Mouse (Mus musculus) bone marrow, adult 2 months (tissue): ENCODE results near the gene Add3. TPM values are rescaled to one million over a fixed set of nuclear protein-coding genes. Genes with fewer than 3 reads are reported as not detected.

Experiments
- H3K27ac ChIP-seq: fragments of 200-500 bp; 2 replicates; pipeline ENCODE4 v1.5.1; 2012; ENCODE audit warnings: low read depth, mild to moderate bottlenecking, control low read depth, inconsistent platforms, low read length; ENCODE audit not compliant: control insufficient read depth, poor library complexity, insufficient read depth
- H3K4me1 ChIP-seq: fragments of 200-500 bp; 2 replicates; pipeline ENCODE4 v1.6.1; 2011; ENCODE audit warnings: low read length; ENCODE audit not compliant: control insufficient read depth, insufficient read depth
- H3K4me3 ChIP-seq: fragments of 200-500 bp; replicated peaks from 2 replicates; pipeline ENCODE3; 2011; ENCODE audit warnings: mild to moderate bottlenecking, low read depth, low read length, control low read depth; ENCODE audit not compliant: control insufficient read depth
- CTCF ChIP-seq: fragments of 200-500 bp; IDR thresholded peaks from 2 replicates; pipeline ENCODE4 v1.5.1; 2011; ENCODE audit warnings: low read length, control low read depth; ENCODE audit not compliant: control insufficient read depth, insufficient read depth
- POLR2A ChIP-seq: fragments of 200-500 bp; IDR thresholded peaks from 2 replicates; pipeline ENCODE4 v1.6.1; 2011; ENCODE audit warnings: low read depth, mild to moderate bottlenecking, control low read depth, low read length, borderline replicate concordance; ENCODE audit not compliant: control insufficient read depth
- WGBS: fragments of 180-500 bp; shearing (Covaris S2); methylation state at CpG from one replicate; pipeline ENCODE4 v1.1.7; 2018; 5-methylcytosine and 5-hydroxymethylcytosine counted together
- polyA plus RNA-seq: library from polyadenylated mRNA; stranded (reverse); fragments of >200 nt; gene quantifications from 2 replicates; pipeline ENCODE4 v1.2.4, GENCODE M21; 2011; ENCODE audit warnings: low replicate concordance; ENCODE audit not compliant: missing spikeins, insufficient read depth, insufficient read length

The Add3 gene
- polyA plus RNA-seq, 1 experiment, result 43.6 TPM

DNA sequence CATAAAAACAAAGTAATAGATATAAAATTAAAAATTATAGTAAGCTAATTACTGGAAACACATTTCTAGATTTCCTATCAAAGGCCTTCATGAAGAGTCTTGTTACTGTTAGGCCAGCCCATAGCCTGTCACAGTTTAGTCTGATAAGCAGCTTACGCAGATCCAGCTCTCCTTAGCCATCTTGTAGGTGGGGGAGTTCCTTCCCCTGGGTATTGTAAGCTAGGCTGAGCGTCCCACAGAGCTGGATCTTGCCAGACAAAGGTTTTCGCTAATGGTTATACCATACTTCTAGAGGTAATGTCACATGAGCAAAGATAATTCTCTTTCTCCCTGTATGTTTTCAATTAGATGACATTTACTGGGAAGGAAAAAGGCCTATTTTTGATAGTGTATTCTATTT, 50.0 kb downstream of the Add3 start:
- Histone ChIP-seq H3K4me3 (no peak overlapping the region), H3K27ac (no peak overlapping the region), H3K4me1 (peaks cover 7% of the 10 kb centered on the region)
- TF ChIP-seq CTCF (no peak), POLR2A (no peak)
- 49% methylated on average over 3 of the region's 3 CpGs for WGBS

DNA sequence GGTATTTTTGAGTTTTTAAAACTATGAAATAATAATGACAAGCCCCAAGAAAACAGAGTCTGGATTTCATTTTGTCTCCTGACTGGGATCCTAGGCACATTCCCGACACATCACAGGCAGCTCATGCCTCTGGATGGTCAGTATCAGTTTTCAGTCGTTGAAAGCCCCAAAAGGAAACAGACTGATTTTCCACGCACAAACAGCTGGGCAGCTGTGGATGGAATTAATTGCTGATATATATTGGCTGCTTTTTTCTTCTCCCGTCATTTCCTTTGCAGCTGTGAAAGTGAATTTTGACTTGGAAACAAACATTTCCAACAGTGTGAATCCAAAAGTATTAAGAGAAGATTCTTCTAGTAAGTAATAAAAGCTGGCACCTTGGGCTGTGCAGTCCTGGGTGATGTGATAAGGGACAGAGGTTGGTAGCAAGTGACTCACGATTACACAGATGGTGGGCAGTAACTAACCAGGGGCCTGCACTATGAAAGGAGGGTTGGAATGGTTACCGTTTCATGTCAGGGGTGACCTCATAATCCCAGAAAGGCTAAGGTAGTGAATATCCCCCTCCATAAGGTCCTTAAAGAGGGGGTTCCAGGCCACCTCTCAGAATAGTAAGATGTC, 51.7 kb downstream of the Add3 start:
- TF ChIP-seq POLR2A (no peak), CTCF (no peak)
- 64% methylated on average over 6 of the region's 6 CpGs for WGBS
- no peak overlapping the region for H3K27ac ChIP-seq
- no peak overlapping the region for H3K4me3 ChIP-seq
- peaks cover 9% of the 10 kb centered on the region for H3K4me1 ChIP-seq

DNA sequence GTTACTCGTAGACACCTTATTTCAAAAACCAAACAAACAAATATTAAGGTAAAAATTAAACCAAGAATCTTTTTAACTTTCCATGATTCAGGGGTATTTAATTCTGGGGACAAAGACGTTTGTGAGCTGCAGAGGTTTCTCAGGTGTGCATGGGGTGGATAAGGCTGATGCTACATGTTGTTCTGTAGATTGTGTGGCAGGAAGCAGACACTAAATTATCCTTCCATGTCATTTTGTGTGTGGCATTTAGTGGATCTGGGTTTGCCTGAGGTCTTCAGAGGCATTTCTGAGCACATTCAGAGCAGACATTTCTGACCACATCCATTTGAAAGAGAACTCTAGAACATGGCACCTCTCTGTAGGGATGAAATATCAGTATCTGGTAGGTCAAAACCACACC, 52.9 kb downstream of the Add3 start:
- Histone ChIP-seq H3K4me3 (no peak overlapping the region), H3K4me1 (peaks cover 10% of the 10 kb centered on the region), H3K27ac (peak overlapping the region; percentile 61; the same call in 1 of the 2 replicates)
- TF ChIP-seq CTCF (no peak), POLR2A (no peak)
- WGBS, result 59% methylated on average over 2 of the region's 2 CpGs

- WGBS, result under 1% methylated on average over 11 of the region's 11 CpGs
- H3K27ac ChIP-seq, result peak overlapping the region; percentile 90
- peaks cover 8% of the 10 kb centered on the region; the same call in 1 of the 2 replicates for H3K4me1 ChIP-seq
- 0 out of 2 replicates have a peak, but pooled peaks have one; percentile 11 for TF ChIP-seq POLR2A
- TF ChIP-seq CTCF, result no peak
- H3K4me3 ChIP-seq, result peak overlapping the region; percentile 43
These were observed 53.8 kb downstream of the Add3 start for GRCm38 (mm10) chr19:53193964-53194582.

- H3K27ac ChIP-seq, result peak overlapping the region; percentile 90
- peak overlapping the region; percentile 60 for H3K4me3 ChIP-seq
- H3K4me1 ChIP-seq, result peaks cover 8% of the 10 kb centered on the region; the same call in 1 of the 2 replicates
- TF ChIP-seq POLR2A (no peak), CTCF (no peak)
- 10% methylated on average over 9 of the region's 9 CpGs for WGBS
These were observed 54.7 kb downstream of the Add3 start for GRCm38 (mm10) chr19:53194751-53195520.

- TF ChIP-seq POLR2A (no peak), CTCF (no peak)
- H3K27ac ChIP-seq, result no peak overlapping the region
- H3K4me3 ChIP-seq, result no peak overlapping the region
- peaks cover 8% of the 10 kb centered on the region; the same call in 1 of the 2 replicates for H3K4me1 ChIP-seq
- 89% methylated on average over 10 of the region's 10 CpGs for WGBS
These were observed 56.7 kb downstream of the Add3 start for GRCm38 (mm10) chr19:53196961-53197360.

GRCm38 (mm10) chr19:53197766-53198165, 57.5 kb downstream of the Add3 start:
- no peak overlapping the region for H3K27ac ChIP-seq
- H3K4me1 ChIP-seq, result peaks cover 8% of the 10 kb centered on the region; the same call in 1 of the 2 replicates
- TF ChIP-seq CTCF, result no peak
- no peak for TF ChIP-seq POLR2A
- 86% methylated on average over 7 of the region's 7 CpGs for WGBS
- no peak overlapping the region for H3K4me3 ChIP-seq
